Mouse (Mus musculus) embryonic facial prominence, embryonic 13.5 days (tissue): ENCODE results near the gene Zfp526. TPM values are rescaled to one million over a fixed set of nuclear protein-coding genes. Genes with fewer than 3 reads are reported as not detected.

Experiments
- ATAC-seq: fragments of 200-750 bp; cut with Nextera tagmentation; 2 replicates; pipeline ENCODE4 v1.8.0; 2017; ENCODE audit warnings: low read depth; ENCODE audit not compliant: insufficient number of reproducible peaks, insufficient read depth, low FRiP score, low TSS enrichment
- H3K27ac ChIP-seq: fragments of 300-500 bp; sonication (generic); 2 replicates; pipeline ENCODE4 v1.5.1; 2015; ENCODE audit warnings: moderate library complexity, mild to moderate bottlenecking, inconsistent platforms
- H3K27me3 ChIP-seq: fragments of 300-500 bp; sonication (generic); 2 replicates; pipeline ENCODE4 v1.6.1; 2015; ENCODE audit warnings: mild to moderate bottlenecking, inconsistent platforms
- H3K36me3 ChIP-seq: fragments of 300-500 bp; sonication (generic); 2 replicates; pipeline ENCODE4 v1.6.1; 2015; ENCODE audit warnings: mild to moderate bottlenecking, inconsistent platforms
- H3K4me1 ChIP-seq: fragments of 300-500 bp; sonication (generic); 2 replicates; pipeline ENCODE4 v1.6.1; 2015; ENCODE audit warnings: inconsistent platforms
- H3K4me2 ChIP-seq: fragments of 300-500 bp; sonication (generic); 2 replicates; pipeline ENCODE4 v1.6.1; 2015; ENCODE audit warnings: moderate library complexity, mild to moderate bottlenecking, inconsistent platforms
- H3K4me3 ChIP-seq: fragments of 300-500 bp; sonication (generic); 2 replicates; pipeline ENCODE4 v1.5.1; 2015; ENCODE audit warnings: mild to moderate bottlenecking, inconsistent platforms
- H3K9ac ChIP-seq: fragments of 300-500 bp; sonication (generic); 2 replicates; pipeline ENCODE4 v1.6.1; 2015; ENCODE audit warnings: mild to moderate bottlenecking, inconsistent platforms
- H3K9me3 ChIP-seq: fragments of 300-500 bp; sonication (generic); 2 replicates; pipeline ENCODE4 v1.6.1; 2016; ENCODE audit warnings: inconsistent platforms
- WGBS: fragments of 180-500 bp; shearing (Covaris S2); methylation state at CpG from one replicate; pipeline ENCODE4 v1.1.7; 2015; ENCODE audit warnings: mixed read lengths; 5-methylcytosine and 5-hydroxymethylcytosine counted together
- polyA plus RNA-seq: library from polyadenylated mRNA; unstranded; fragments of >200 nt; fragmentation: Nextera tagmentation; extraction: Ambion mirVana; gene quantifications from 2 replicates; pipeline ENCODE4 v1.2.1, GENCODE M21; 2015

The Zfp526 gene
- polyA plus RNA-seq, 1 experiment from 2014 or later = 3.4 TPM

GRCm38 (mm10) chr7:25213099-25213498 is 8.1 kb upstream of the Zfp526 start:
- 78% methylated on average over 3 of the region's 3 CpGs for WGBS
- peaks cover 40% of the 10 kb centered on the region for H3K36me3 ChIP-seq

DNA sequence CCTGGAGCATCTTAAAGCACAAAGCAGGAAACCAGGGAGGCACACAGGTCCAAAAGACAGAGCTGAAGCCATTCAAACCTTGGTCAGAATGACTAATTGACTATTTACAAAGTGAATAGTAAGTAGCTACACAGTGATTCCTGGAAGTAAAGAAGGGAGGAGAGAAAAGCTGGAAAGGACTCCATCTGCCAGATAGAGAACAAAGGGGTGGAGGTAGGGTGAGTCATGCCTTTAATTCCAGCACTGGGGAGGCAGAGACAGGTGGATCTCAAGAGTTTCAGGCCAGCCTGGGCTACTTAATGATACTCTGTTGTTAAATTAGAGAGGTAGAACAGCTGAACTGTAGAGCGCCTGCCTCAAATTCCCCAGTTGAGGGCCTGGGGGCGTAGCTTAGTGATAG is 7.1 kb upstream of the Zfp526 start:
- Histone ChIP-seq H3K4me2 (no peak overlapping the region), H3K9me3 (no peaks in the 10 kb centered on the region), H3K4me1 (peaks cover 9% of the 10 kb centered on the region), H3K27ac (no peak overlapping the region), H3K36me3 (peaks cover 31% of the 10 kb centered on the region), H3K9ac (no peak overlapping the region), H3K27me3 (no peaks in the 10 kb centered on the region), H3K4me3 (no peak overlapping the region)
- no peak for ATAC-seq
- 92% methylated on average over 2 of the region's 2 CpGs for WGBS

More at GRCm38 (mm10) chr7:25213099-25213498, 8.1 kb upstream of the Zfp526 start:
- no peak overlapping the region for H3K27ac ChIP-seq
- H3K4me1 ChIP-seq = 0 out of 2 replicates have a peak, but pooled peaks cover 2% of the 10 kb centered on the region
- no peak for ATAC-seq
- H3K4me3 ChIP-seq = no peak overlapping the region
- no peak overlapping the region for H3K9ac ChIP-seq
- no peak overlapping the region for H3K4me2 ChIP-seq
- no peaks in the 10 kb centered on the region for H3K9me3 ChIP-seq
- H3K27me3 ChIP-seq = no peaks in the 10 kb centered on the region

DNA sequence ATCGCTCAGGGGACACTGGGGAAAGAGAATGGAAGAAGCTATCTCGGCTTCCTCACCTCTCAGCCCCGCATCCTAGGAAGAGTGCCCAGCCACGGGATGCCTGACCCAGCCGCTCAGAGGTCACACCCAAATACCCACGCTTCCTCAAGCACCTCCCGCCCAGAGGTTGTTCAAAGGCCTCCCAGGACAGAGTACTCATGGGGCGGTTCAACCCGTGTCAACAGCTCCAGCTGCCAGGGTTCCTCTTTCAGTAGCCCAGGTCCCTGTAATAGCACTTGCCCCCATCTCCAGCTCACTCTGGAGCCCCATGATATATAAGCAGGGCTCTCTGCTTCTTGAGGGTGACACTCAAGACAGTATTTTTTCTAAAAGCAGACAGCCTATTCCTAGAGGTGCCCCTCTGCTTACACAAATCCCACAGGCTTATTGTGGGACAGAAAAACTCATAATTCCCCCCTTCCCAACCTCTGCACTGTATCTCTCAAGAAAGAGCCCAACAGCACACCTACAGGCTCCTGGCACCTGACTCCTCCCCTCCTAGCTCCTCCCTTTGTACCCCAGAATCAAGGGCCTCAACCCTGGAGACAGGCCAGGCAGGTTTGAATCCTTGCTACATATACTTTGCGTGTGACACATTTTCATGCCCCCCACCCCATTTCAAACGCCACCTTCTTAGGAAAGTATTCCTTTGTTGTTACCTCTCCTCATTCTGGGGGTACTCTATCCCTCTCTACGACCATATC is 3.4 kb upstream of the Zfp526 start:
- no peak for ATAC-seq
- H3K36me3 ChIP-seq = peaks cover 8% of the 10 kb centered on the region; the same call in 1 of the 2 replicates
- peak overlapping the region; percentile 97 for H3K4me2 ChIP-seq
- H3K9ac ChIP-seq = no peak overlapping the region
- no peaks in the 10 kb centered on the region for H3K27me3 ChIP-seq
- peak overlapping the region; percentile 72; the same call in 1 of the 2 replicates for H3K4me3 ChIP-seq
- no peak overlapping the region for H3K27ac ChIP-seq
- H3K9me3 ChIP-seq = no peaks in the 10 kb centered on the region
- WGBS = 54% methylated on average over 12 of the region's 12 CpGs
- H3K4me1 ChIP-seq = peaks cover 30% of the 10 kb centered on the region

GRCm38 (mm10) chr7:25218705-25219415 is 2.4 kb upstream of the Zfp526 start:
- H3K36me3 ChIP-seq = peaks cover 13% of the 10 kb centered on the region
- ATAC-seq = peak; percentile 16; the same call in 1 of the 2 replicates
- H3K9ac ChIP-seq = peak overlapping the region; percentile 79
- peak overlapping the region; percentile 97 for H3K4me2 ChIP-seq
- H3K4me3 ChIP-seq = peak overlapping the region; percentile 72
- H3K27me3 ChIP-seq = no peaks in the 10 kb centered on the region
- H3K9me3 ChIP-seq = no peaks in the 10 kb centered on the region
- H3K4me1 ChIP-seq = peaks cover 30% of the 10 kb centered on the region
- H3K27ac ChIP-seq = peak overlapping the region; percentile 68; the same call in 1 of the 2 replicates
- WGBS = under 1% methylated on average over 53 of the region's 53 CpGs

- Histone ChIP-seq H3K27me3 (no peaks in the 10 kb centered on the region), H3K4me1 (peaks cover 30% of the 10 kb centered on the region), H3K9me3 (no peaks in the 10 kb centered on the region), H3K4me2 (peak overlapping the region; percentile 97), H3K9ac (peak overlapping the region; percentile 79), H3K36me3 (peaks cover 14% of the 10 kb centered on the region), H3K4me3 (peak overlapping the region; percentile 72), H3K27ac (peak overlapping the region; percentile 68; the same call in 1 of the 2 replicates)
- 0 out of 2 replicates have a peak, but pooled peaks have one; percentile 12 for ATAC-seq
- under 1% methylated on average over 16 of the region's 16 CpGs for WGBS
These were observed 1.8 kb upstream of the Zfp526 start for GRCm38 (mm10) chr7:25219416-25219750.

DNA sequence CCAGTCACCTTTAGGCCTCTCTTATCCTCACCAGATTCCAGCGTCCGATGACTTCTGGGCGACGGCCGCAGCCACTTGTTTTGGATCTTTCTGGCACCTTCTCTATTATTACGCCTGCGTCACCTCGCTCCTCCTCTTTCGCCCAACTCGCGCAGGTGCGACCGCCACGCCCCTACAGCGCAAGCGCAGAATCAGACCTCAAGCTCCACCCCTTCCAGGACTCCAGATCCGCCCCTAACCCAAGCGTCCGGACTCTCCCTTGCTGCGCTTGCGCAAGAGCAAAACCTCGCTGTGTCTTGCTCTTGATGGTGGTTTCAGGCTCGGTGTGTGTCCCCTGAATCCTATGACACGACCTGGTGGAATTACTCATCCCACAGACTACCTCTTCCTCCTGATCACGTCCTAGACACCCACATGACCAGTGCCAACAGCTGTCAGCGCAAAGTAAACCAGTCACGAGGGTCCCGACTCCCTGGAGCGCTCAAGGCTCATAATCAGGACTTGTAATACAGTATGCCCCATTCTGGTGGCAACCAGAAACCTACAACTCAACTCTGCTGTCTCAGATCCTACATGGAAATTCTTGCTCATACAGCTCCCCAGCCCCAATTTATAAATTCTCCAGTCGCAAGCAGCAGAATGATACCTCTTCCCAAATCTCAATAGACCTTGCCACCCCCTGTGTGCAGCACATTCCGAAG is 1.3 kb upstream of the Zfp526 start:
- peak; percentile 61 for ATAC-seq
- Histone ChIP-seq H3K9me3 (no peaks in the 10 kb centered on the region), H3K4me2 (peak overlapping the region; percentile 97), H3K9ac (peak overlapping the region; percentile 79), H3K27me3 (no peaks in the 10 kb centered on the region), H3K36me3 (peaks cover 17% of the 10 kb centered on the region), H3K27ac (peak overlapping the region; percentile 68; the same call in 1 of the 2 replicates), H3K4me3 (peak overlapping the region; percentile 72), H3K4me1 (peaks cover 30% of the 10 kb centered on the region)
- WGBS = 4% methylated on average over 31 of the region's 31 CpGs

GRCm38 (mm10) chr7:25220457-25221101 is 646 bp upstream of the Zfp526 start, which contains the start of gene Dedd2:
Gene Dedd2, minus strand, starts transcription at chr7:25220615.
- Histone ChIP-seq H3K9ac (peak within 1 kb of the TSS; percentile 85), H3K4me2 (peak within 1 kb of the TSS; percentile 97), H3K36me3 (peaks cover 23% of the 10 kb centered on the region), H3K9me3 (no peaks in the 10 kb centered on the region), H3K27ac (peak within 1 kb of the TSS; percentile 94), H3K27me3 (no peaks in the 10 kb centered on the region), H3K4me1 (peaks cover 30% of the 10 kb centered on the region), H3K4me3 (peak within 1 kb of the TSS; percentile 72)
- WGBS = 8% methylated on average over 20 of the region's 20 CpGs
- ATAC-seq = no peak

DNA sequence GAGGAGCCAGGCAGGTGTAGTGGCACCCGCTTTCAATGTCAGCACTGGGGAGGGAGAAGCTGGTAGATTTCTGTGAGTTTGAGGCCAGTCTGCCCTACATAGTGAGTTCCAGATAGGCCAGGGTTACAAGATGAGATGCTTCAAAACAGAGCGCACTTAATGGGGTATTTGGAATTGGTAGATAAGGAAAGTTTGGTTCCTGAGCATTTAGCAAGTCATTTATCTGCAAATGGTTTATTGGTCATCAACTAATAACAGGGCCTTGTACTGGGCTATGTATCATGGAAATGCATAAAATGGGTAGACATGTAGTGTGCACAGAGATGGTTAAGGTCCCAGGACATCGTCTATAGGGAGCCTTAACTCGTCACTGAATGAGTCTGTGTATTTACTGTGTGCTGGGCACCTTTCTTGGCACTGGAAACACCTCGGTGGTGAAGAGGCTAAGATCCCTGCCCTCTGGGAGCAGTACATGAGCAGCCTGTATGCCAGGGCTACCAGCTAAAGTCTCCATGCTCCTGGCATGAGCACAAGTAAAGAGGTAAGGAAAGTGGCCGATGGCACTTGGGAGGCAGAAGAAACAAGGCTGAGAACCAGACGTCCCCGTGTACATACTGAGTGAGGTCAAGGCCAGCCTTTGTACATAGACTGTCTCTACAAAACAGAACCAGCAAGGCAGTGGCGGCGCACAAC is 1.2 kb downstream of the Zfp526 start:
- Histone ChIP-seq H3K9me3 (no peaks in the 10 kb centered on the region), H3K27ac (no peak overlapping the region), H3K4me3 (peak overlapping the region; percentile 72), H3K4me2 (peak overlapping the region; percentile 97), H3K4me1 (peaks cover 30% of the 10 kb centered on the region), H3K9ac (peak overlapping the region; percentile 85), H3K36me3 (peaks cover 41% of the 10 kb centered on the region), H3K27me3 (no peaks in the 10 kb centered on the region)
- no peak for ATAC-seq
- WGBS = 84% methylated on average over 10 of the region's 10 CpGs

DNA sequence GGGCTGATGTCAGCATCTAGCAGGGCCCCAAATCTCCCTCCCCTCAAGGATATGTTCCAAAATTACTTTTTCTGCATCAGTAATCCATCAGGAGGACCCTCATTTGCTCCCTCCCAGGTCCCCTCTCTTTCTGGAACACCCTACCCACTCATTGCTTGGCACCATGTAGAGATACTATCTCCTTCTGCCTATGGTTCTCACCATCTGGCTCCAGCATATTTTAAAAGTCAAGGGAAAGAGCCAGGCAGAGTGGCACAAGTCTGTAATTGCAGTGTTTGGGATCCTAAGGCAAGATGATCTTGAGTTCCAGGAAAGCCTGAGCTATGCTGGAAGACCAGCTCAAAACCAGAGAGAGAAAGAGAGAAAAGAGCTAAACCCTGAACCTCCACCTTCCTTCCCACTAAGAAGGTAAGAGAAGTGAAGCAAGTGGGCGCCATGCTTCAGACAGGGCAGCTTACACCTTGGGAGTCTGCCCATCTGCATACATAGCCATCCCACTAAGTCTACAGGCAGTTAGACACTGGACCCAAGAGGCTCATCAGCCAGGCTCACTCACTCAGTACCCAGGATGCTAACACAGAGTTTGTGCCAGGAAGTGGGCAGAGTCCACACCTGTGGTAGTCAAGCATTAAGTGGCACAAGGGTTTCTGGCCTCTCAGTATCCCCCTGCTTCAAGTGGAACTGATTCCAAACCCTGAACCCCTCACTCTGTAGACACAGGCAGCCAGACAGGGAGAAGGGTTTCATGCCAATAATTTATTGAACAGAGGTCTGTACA is 6.5 kb downstream of the Zfp526 start:
- no peak overlapping the region for H3K9ac ChIP-seq
- ATAC-seq = no peak
- no peaks in the 10 kb centered on the region for H3K9me3 ChIP-seq
- no peak overlapping the region for H3K27ac ChIP-seq
- no peak overlapping the region for H3K4me2 ChIP-seq
- no peaks in the 10 kb centered on the region for H3K27me3 ChIP-seq
- H3K4me3 ChIP-seq = no peak overlapping the region
- H3K36me3 ChIP-seq = peaks cover 92% of the 10 kb centered on the region
- WGBS = 88% methylated on average over 1 of the region's 1 CpGs
- H3K4me1 ChIP-seq = no peaks in the 10 kb centered on the region

DNA sequence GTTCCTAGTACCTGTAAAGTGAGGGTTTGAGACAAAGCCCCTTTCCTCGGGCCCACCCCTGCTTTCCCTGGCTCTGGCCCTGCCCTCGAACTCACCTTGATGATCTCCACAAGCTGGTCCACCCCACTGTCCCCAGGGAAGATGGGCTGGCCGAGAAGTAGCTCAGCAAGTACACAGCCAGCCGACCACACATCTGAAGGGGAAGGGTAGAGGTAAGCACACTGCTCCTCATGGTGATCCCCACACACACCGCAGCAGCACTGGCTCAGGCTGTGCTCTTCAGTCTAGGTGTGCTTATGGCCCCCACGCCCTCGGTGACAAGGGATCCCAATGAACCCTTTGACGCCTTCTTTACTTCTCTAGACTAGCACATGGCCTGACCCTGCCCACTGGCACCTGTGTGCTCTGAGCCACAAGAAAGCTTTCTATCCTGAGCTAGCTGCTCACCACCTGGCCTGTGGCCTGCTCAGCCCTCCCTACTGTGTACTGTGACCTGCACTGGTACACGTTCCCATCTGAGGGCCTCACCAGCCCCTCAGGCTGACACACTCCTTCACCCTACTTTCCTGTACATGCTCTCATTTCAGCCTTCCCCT is 9.6 kb downstream of the Zfp526 start:
- H3K4me1 ChIP-seq = peaks cover 10% of the 10 kb centered on the region
- H3K4me2 ChIP-seq = no peak overlapping the region
- no peaks in the 10 kb centered on the region for H3K9me3 ChIP-seq
- no peak overlapping the region for H3K4me3 ChIP-seq
- WGBS = 86% methylated on average over 9 of the region's 9 CpGs
- peaks cover 98% of the 10 kb centered on the region for H3K36me3 ChIP-seq
- no peak overlapping the region for H3K9ac ChIP-seq
- ATAC-seq = no peak
- no peak overlapping the region for H3K27ac ChIP-seq
- H3K27me3 ChIP-seq = no peaks in the 10 kb centered on the region
